Mouse (Mus musculus) gonadal fat pad, adult 2 months (tissue): ENCODE data around the gene Dock1. TPM values are rescaled to one million over a fixed set of nuclear protein-coding genes. Genes with fewer than 3 reads are reported as not detected.

Experiments used
- DNase-seq: peaks from one replicate; pipeline ENCODE4 v3.0.0-alpha.2; 2012; ENCODE audit warnings: low read depth
- polyA plus RNA-seq: library from polyadenylated mRNA; depleted of rRNA; stranded (reverse); fragments of >200 nt; gene quantifications from 2 replicates; pipeline ENCODE4 v1.2.3, GENCODE M21; 2012

Gene Dock1
- polyA plus RNA-seq, 1 experiment: 13.0 TPM

GRCm38 (mm10) chr7:134822006-134822405, 151.6 kb downstream of the Dock1 start:
- DNase-seq: no peak

DNA sequence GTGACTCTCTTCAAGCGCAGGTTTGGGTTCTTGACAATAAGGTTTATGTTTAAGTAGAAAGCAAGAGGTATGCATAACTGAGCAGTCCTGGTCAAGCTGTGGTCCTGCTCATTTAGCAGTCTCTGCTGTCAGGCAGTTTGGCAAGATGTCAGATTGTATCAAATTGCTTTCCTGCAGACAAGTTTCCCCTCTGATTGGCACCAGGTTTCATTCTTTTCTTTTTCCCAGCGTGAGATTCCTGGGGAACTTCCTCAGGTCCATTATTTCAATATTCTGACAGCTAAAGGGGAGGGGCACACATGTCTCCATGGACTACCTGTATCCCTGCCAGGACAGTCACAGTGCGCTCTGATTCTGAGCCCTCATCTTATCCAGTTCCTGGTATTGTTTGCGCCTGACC, 153.4 kb downstream of the Dock1 start:
- no peak for DNase-seq

GRCm38 (mm10) chr7:134840066-134840465, 169.6 kb downstream of the Dock1 start:
- no peak for DNase-seq

- DNase-seq: no peak
These were observed 172.3 kb downstream of the Dock1 start for GRCm38 (mm10) chr7:134842751-134843150.

DNA sequence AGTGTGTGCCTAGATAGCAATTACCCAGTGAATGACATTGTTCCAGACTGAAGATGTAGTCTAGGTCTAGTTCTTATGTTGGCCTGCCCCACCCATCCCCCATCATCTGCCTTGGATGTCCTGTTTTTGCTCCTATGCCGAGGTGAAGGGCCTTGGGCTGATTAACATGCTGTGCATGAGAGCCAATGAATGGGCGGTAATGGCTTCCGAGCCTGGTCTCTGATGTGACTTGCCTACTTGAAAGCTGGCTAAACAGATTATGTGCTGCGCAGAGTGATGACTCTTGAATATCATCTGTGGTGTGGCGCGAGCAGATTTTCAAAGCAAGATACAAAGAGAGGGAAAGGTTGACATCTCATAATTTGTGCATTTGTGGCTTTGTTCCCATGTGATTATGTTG, 191.5 kb downstream of the Dock1 start:
- DNase-seq: no peak

GRCm38 (mm10) chr7:134864175-134864574, 193.7 kb downstream of the Dock1 start:
- no peak for DNase-seq

- DNase-seq: no peak
These were observed 202.1 kb downstream of the Dock1 start for GRCm38 (mm10) chr7:134872511-134872910.

DNA sequence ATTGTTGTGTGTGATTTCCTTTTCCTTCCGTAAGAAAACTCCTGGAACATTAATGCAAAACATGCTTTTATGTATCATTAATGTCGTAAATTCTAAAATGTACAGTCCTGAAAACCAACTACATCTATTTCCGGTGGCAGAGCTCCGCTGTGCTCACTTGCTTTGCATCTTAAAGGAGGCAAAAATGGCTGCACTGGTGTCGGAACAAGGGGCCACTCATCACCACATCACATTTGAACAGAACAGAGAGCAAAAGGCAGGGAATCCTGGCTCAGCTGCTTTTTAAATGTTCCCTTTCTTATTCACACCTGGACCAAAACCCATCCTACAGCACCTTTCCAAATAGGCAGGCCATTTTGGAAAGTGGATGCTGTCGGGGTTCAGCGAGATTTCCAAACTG, 202.5 kb downstream of the Dock1 start:
- no peak for DNase-seq

- no peak for DNase-seq
These were observed 208.5 kb downstream of the Dock1 start for GRCm38 (mm10) chr7:134878985-134879384.

DNA sequence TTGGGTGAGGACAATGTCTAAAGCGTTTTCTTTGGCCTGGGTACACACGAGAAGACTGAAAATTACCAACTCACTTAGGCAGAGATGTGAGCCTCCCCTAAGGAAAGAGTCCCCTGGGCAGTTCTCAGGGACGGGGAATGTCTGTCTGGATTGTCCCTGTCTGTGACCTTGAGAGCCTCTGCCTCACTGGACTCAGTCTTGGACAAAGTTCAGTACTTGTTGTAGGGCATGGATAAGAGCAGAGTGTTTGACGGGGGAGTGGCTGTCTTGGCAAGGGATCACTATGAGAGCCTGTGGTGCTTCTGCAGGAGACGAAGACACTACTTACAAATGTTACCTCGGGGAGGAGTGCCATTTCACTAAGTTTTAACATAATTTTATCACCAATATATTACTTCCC, 210.0 kb downstream of the Dock1 start:
- no peak for DNase-seq

DNA sequence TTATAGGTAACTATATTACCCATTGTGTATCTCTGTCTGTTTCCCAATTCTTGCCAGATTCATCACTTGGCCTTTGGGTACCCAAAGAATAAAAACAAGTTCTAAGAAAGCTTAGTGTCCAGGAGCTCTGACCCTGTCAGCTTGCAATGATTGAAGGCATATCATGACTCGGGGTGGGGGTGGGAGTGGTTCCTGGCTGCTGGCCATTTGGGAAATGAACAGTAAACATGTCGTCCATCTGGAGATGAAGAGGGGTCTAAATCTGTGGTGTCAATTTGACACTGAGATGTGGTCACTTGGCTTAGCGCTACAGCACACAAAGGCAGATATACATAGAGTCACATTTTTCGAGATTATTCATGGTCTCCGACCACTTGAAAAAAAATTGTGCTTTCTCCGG, 213.1 kb downstream of the Dock1 start:
- no peak for DNase-seq

GRCm38 (mm10) chr7:134892449-134892871, 222.0 kb downstream of the Dock1 start:
- no peak for DNase-seq

GRCm38 (mm10) chr7:134892972-134893371, 222.5 kb downstream of the Dock1 start:
- no peak for DNase-seq

DNA sequence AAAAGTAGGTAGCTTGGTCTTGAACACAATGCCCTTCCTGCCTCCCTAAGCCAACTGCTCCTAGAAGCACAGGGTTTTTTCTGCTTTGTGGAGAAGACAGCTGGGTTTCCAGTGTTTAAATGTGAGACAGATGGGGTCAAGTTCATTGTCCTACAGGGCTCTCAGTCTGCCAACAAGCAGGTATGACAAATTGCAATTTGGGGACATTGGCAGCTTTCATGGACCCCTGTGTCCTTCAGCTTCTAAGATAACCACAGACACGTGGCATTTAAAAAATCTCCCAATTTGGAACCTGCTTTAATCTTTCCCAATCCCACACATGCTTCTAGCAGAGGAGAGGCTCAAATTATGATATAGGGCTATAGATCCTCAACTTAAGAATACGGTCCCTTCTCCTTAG, 224.2 kb downstream of the Dock1 start:
- DNase-seq: no peak

GRCm38 (mm10) chr7:134899462-134899861, 229.0 kb downstream of the Dock1 start:
- DNase-seq: no peak

GRCm38 (mm10) chr7:134901992-134902391, 231.5 kb downstream of the Dock1 start:
- no peak for DNase-seq

DNA sequence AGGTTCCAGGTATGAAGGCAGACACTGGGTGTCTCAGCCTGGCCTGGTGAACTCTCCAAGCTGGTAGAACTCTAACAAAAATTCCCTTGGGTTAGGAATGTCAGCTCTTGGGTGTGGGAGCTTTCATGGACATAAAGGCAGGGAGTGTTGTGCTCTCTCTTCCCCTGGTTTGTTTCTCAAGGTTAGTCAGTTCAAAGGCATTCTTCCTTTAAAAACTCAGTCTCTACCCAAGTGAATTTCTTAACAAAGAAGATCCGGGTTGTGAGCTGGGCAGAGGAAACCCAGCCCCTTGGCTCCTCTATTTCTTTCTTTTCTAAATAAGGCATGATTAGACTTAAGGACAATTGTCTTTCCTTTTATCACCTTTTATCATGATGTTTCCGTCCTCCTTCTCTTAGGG, 261.4 kb downstream of the Dock1 start:
- DNase-seq: no peak

DNA sequence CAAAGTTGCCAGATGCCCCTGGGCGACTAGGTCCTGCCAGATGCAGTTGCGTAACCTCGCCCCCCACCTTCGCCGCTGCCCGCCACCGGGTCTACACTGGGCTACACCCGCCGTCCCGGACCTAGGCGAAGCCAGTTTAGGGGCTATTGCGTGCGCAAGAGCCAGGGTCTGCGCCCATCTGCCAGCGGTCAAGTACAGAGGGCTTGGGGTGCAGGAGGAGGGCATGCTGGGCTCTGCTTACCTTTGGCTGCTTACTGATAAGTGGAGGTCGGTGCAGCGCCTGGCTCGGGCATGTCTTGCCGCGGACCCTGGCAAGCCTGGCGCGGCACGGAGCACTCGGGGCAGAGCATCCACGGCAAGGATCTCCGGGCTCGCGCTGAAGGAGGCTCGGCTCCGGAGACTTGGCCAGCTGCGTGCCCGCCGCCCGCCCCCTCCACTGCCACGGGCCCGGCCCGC, 267.0 kb downstream of the Dock1 start:
- no peak for DNase-seq

DNA sequence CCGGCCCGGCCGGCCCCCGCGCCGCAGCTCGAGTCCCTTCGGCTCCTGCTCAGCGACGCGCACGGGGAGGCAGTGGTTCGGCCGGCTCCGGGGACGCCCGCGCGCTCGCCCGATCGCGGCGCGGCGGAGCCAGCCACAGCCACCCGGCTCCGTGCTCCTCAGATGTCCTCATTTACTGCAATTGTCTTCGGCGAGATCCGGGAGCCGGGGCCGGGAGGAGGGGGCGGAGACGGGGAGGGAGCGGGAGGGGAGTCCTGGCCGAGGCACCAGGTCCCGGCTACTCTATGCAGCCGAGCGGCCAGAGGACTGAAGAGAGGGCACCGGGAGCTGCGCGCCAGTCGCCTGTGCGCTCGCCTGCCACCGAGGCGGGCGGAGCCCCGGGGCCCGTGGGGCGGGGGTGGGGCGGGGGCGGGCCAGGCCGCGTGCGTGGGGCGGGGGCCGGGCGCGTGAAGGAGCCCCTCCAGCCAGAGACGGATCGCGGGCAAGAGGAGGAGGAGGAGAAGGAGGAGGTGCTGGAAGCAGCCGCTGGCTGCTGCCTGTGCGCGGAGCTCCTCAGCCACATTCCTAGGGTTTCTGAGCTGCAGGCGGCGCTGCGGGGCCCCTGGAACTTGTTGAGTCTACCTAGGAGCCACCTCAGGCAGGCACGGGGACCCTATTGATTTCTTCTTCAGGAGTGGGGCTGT, 267.6 kb downstream of the Dock1 start, which contains the start of gene Fam196a:
Fam196a (minus strand) TSS at position 504 of the 683 bp plus-strand sequence.
- no peak for DNase-seq

GRCm38 (mm10) chr7:134941891-134942290, 271.4 kb downstream of the Dock1 start:
- DNase-seq: no peak

- DNase-seq: no peak
These were observed 272.6 kb downstream of the Dock1 start for GRCm38 (mm10) chr7:134943063-134943462.

DNA sequence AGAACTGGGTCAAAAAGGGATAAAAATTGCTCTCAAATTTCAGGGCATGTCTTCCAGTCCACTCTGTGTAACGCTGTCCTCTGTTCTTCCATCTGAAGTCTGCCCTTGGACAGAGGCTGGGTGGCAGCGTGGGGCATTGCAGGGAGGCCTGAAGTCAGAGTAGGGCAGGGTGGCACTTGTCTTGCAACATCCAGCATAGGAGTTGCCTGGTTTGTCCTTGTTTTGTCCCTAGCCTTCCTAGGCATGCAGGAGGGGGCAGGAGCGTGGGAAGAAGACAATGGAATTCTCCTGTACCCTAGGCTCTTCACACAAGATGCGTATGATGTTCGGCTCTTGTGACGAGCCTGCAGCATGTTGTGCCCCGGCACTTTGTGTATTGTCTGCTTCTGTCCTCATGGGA, 273.2 kb downstream of the Dock1 start:
- no peak for DNase-seq

DNA sequence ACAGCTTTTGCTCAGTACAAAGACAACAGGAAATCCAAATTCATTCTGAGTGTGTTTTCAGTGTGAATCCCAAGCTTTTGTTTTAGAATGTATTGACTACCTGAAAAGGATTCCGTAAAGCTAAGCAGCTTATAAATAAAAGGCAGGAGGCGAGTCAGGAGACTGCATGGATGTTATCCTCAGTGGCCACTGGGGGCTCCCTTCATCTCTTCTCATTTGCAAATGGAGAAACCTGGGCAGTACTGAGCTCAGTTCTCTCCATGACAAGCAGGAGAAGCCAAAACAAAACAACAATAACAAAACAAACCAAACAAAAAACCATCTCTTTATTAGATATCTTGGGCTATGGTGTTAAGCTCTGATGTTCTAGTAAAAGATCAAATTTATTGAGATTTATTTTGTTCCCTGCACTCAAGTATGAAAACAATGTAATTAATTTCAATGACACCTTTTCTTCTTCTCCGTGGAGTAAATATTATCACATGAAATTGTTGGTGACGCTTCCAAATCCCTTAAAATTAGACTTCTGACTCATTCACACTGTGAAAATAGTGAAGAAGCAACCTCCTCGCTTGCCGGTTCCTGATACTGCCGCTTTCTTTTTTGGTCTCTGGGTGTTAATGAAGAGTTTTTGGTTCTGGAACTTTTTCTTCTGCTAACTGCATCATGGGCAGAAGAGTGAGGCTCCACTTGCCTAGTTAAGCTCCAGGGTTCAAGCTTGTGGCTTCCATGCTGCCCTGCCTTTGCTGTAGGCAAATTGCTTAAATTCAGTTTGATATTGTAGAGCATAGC, 275.7 kb downstream of the Dock1 start:
- DNase-seq: no peak
